Mouse (Mus musculus) G1E (cell line): Measurements from ENCODE around the gene Gtf2h4.

Source experiments
- CTCF ChIP-seq: IDR thresholded peaks from 2 replicates; pipeline ENCODE4 v1.5.1; 2012; ENCODE audit warnings: low read depth, low read length, inconsistent platforms, mixed read lengths
- GATA1 ChIP-seq: IDR thresholded peaks from 2 replicates; pipeline ENCODE4 v1.6.1; 2012; ENCODE audit warnings: borderline replicate concordance, low read length, inconsistent platforms, mixed read lengths
- GATA2 ChIP-seq: IDR thresholded peaks from 2 replicates; pipeline ENCODE4 v1.6.1; 2012; ENCODE audit warnings: low read depth, low read length, inconsistent platforms, borderline replicate concordance
- POLR2AphosphoS5 ChIP-seq: IDR thresholded peaks from 2 replicates; pipeline ENCODE4 v1.6.1; 2012; ENCODE audit warnings: low read depth, low read length, inconsistent platforms; ENCODE audit not compliant: insufficient replicate concordance
- TAL1 ChIP-seq: conservative IDR thresholded peaks from 2 replicates; pipeline ENCODE4 v1.6.1; 2012; ENCODE audit warnings: low read depth, low read length, inconsistent platforms, mixed read lengths

- TF ChIP-seq TAL1 = no peak
- no peak for TF ChIP-seq CTCF
- no peak for TF ChIP-seq GATA1
- no peak for TF ChIP-seq POLR2AphosphoS5
- no peak for TF ChIP-seq GATA2
Measured at GRCm38 (mm10) chr17:35701978-35702461, 28.5 kb upstream of the Gtf2h4 start.
